Mouse (Mus musculus): ENCODE data around the gene Klrc2.
"Not testable (repeated sequence)": the region's sequence is repeated elsewhere in the genome, so short reads cannot be mapped to it uniquely, and the experiment has no call there.

Klrc2 gene

GRCm38 (mm10) chr6:129660589-129660988 lies at the start of gene Klrc2:
Klrc2 (minus strand) TSS chr6:129660689.
- not testable (repeated sequence) for DNase-seq (ENCODE audit: low read depth)

- not testable (repeated sequence) for DNase-seq (ENCODE audit: low read depth)
Observed at GRCm38 (mm10) chr6:129691436-129691835, 30.9 kb upstream of the Klrc2 start.

GRCm38 (mm10) chr6:129680379-129680778 lies 19.9 kb upstream of the Klrc2 start:
- no peak for DNase-seq (ENCODE audit: low read depth)

- DNase-seq (ENCODE audit: low read depth) = no peak
Observed at GRCm38 (mm10) chr6:129678873-129679272, 18.4 kb upstream of the Klrc2 start, which contains the start of gene Klrc1. Klrc1 (minus strand) TSS chr6:129678973.

GRCm38 (mm10) chr6:129661301-129661700 lies 812 bp upstream of the Klrc2 start:
- DNase-seq (ENCODE audit: low read depth) = not testable (repeated sequence)

- not testable (repeated sequence) for DNase-seq (ENCODE audit: low read depth)
Observed at GRCm38 (mm10) chr6:129644054-129644453, 16.4 kb downstream of the Klrc2 start.

- DNase-seq (ENCODE audit: low read depth) = not testable (repeated sequence)
Observed at GRCm38 (mm10) chr6:129643237-129643636, 17.3 kb downstream of the Klrc2 start, which contains the start of gene Klrc3. Klrc3 (minus strand) TSS chr6:129643337.

- not testable (repeated sequence) for DNase-seq (ENCODE audit: low read depth)
Observed at GRCm38 (mm10) chr6:129631046-129631445, 29.4 kb downstream of the Klrc2 start.

- DNase-seq (ENCODE audit: low read depth) = no peak
Observed at GRCm38 (mm10) chr6:129623735-129624134, 36.8 kb downstream of the Klrc2 start, which contains the start of gene Klrk1. Klrk1 (minus strand) TSS chr6:129623864.

- DNase-seq (ENCODE audit: low read depth) = no peak
Observed at GRCm38 (mm10) chr6:129608372-129608771, 52.1 kb downstream of the Klrc2 start.
